Mouse (Mus musculus): ENCODE results near the gene Acy3.

- TF ChIP-seq CTCF (IDR thresholded peaks at IDR 0.05; ENCODE audit: low read depth) (peak; percentile 47), EP300 (optimal IDR thresholded peaks at IDR 0.05) (no peak)
Measured at GRCm38 (mm10) chr19:3988750-3989149, 2.4 kb downstream of the Acy3 start.

All from stomach, postnatal 0 days (tissue).